Mouse (Mus musculus): ENCODE data around the gene Otud3.
"Not testable (repeated sequence)": the region's sequence is repeated elsewhere in the genome, so short reads cannot be mapped to it uniquely, and the experiment has no call there.

The Otud3 gene

DNA sequence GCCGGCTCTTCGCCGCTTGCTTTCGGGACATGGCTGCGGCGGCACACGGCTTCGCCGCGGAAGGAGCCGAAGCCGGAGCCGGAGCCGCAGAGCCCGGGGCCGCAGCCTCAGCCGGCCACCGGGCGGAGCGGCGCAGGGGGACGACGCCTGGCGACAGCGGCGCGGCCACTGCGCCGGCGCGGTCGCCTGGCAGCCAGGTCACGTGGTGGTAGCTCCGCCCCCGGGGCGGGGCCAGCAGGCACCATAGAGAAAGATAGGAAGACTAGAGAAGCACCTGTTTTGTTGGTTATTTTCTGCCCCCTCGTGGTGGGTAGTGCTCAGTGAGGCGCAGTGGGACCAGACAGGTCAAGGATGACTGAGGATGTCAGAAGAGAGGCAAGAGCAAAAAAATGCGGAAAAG lies at the start of gene Otud3:
TSS of gene Otud3 (minus strand) at position 149 of the 400 bp plus-strand sequence.
- in situ Hi-C loops (cut with MboI) = no loop called here

DNA sequence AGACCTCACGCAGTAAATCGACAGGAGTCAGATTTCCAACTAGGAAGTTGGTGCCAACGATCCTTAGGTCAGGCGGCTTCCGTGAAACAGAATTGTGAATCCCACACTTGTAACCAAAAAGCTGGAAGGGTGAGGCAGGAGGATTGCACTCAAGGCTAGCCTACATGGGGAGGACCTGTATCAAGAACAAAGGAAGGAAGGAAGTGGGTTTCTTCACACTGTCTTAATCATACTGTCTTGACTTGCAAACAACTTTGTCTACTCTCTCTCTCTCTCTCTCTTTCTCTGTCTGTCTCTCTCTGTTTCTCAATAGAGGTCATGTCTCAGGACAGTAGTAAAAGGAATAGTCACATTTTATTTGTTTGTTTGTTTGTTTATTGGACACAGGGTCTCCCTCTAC lies 49.0 kb upstream of the Otud3 start:
- in situ Hi-C loops (cut with MboI) = no loop called here

DNA sequence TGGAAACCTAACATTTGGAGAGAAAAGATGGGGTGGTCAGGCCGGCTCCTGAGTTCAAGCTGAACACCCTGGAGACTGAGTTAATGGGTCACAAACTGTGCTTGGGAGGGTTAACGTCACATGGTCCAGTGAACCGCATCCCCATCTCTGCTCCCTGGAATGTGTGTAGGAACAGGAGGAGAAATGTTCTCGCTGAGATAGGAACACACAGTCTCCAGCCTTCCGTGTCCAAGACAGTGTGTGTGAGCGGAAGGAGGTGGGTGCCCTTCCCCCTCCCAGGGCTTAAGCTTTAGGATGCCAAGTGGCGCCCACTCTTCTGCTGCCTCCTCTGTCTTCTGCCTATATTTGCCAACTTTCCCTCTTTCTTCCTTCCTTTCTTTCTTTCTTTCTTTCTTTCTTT lies 46.2 kb upstream of the Otud3 start:
- in situ Hi-C loops (cut with MboI) = no loop called here

DNA sequence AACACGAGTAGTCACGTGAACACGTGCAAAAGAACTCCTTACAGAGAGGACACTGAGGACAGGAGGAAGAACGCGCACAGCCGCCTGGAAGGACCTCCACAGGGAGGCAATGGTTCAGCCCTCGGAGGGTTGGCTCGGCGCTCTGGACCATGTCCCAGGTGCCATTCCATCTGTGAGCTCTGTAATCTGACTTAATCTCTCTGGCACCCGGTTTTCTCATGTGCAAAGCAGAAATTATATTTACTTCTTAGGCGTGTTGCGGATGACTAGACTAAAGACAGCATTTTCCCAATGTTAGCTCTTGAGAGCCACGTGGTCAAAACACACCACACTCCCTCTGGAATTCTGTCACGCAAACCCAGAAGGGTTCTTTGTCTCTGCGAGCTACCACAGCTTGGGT lies 45.4 kb upstream of the Otud3 start:
- in situ Hi-C loops (cut with MboI) = no loop called here

DNA sequence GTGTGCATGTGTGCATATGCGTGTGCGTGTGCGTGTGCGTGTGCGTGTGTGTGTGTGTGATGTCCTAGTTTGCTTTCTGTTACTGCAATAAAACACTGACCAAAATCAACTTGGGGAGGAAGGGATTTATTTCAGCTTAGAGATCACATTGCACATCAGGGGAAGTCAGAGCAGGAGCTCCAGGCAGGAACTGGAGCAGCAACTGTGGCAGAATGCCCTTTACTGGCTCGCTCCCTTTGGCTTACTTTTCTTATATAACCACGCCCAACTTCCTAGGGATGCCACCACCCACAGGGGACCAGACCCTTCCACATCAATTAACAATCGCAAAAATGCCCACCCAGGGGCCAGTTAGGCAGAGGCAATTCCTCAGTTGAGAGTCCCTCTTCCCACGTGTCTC lies 44.9 kb upstream of the Otud3 start:
- in situ Hi-C loops (cut with MboI) = no loop called here

DNA sequence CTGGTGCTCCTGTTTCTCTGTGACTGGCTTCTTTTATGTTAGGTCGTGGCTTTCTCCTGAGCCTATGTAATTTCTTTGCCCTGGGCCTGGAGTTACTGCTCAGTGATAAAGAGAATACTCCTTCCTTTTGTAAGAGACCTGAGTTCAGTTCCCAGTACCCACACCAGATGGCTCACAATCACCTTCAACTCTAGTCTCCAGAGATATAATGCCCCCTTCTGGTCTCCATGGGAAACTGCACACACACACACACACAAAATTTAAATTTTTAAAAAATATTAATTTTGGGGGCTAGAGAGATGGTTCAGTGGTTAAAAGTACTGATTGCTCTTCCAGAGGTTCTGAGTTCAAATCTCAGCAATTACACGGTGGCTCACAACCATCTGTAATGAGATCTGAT lies 34.5 kb upstream of the Otud3 start:
- in situ Hi-C loops (cut with MboI) = no loop called here

DNA sequence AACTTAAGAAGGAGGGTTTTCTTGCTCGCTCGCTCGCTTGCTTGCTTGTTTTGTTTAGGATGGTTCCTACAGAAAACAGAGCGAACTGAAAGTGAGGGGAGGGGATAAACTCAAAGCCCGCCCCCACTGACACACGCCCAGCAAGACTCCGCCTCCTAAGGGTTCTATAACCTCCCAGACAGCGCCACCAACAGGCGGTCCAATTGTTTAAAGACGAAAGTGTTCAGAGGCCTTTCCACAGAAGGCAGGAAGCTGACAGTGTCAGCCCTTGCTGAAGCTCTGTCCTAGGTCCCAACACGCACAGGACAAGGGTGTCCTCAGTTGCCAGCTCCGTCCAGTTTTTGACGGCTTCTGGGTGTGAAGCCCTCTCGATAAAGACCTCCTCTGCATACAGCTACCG lies 30.0 kb upstream of the Otud3 start:
- in situ Hi-C loops (cut with MboI) = no loop called here

DNA sequence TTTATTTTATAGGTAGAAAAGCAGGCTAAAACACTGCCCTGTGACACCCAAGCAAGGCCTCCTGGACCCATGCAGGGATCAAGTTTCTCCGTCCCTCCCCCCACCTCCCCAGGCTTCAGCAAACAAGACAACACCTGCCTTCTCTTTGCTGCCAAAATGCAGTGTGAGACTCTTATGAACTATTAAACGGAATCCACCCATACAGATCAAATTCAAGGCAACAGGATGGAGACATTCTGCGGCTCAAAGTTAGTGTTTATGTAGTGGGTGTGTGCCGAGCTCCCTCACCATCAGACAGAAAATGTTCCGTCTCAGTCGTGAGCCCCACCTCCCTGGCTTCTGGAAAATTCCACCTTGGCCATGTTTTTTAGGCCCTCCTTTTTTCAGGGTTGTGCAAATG lies 28.2 kb upstream of the Otud3 start:
- in situ Hi-C loops (cut with MboI) = no loop called here

DNA sequence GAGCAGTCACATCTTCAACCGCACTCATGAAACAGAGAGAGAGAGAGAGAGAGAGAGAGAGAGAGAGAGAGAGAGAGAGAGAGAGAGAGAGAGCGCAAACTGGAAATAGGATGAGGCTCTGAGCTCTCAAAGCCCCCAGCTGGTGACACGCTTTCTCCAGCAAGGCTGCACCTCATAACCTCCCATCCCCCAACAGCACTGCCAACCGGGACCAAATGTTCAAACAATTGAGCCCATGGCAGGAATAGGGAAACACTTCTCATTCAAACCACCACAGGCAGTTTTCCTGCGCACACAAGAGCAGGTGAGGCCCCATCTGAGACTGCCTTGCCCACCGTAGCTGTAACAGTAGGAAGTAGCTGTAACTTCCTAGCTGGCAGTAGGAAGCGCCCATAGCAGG lies 27.7 kb upstream of the Otud3 start:
- in situ Hi-C loops (cut with MboI) = no loop called here

DNA sequence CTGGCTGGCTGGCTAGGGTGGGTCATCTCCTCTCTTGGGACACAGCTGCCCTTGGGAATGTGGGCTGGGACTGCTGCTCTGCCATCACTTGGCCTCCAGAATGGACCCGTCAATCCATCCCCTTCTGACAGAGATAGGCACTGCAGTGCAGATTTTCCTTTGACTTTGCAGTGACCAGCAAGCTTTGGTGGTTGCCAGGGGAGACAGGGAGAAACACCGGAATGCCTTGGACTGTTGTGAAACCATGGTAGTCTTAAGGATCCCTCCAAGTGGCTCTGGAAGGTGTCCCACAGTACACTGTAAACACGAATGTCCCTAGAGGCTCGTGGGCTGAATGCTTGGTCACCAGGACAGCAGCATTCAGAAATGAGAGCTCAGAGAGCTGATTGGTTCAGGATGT lies 25.7 kb upstream of the Otud3 start:
- in situ Hi-C loops (cut with MboI) = no loop called here

DNA sequence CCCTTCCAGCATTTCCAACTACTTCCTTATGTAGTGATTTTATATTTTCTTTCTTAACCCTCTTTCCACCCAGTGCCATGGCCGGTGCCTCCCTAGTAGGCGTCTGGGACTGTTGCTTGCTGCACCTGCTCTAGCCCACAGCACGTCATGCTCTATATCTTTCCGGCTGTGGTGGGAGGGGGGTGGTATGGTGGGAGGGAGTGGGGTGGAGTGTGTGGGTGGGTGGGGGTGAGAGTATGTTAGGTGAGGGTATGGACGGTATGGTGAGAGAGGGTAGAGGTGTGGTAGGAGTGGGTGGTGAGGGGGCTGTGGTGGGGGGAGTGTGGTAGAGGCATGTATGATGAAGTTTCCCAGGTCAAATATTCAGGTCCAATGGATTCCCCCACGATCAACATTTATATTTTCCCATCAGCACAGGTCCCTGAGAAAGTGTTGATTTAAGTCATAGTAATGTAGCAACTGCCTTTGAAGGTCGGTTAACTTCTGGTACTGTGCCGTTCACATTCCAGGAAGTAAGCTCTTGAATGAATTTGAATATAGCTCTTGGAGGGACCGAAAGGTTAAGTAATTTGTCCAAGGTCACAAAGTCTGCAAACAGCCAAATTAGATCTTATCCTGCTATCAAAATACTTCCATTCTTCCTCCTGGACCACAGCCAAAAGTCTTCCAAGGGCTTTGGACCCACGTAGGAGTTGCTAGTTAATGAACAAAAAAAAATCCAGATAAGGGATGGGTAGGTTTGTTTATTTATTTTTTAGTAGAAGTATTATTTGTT lies 24.9 kb upstream of the Otud3 start:
- in situ Hi-C loops (cut with MboI) = no loop called here

DNA sequence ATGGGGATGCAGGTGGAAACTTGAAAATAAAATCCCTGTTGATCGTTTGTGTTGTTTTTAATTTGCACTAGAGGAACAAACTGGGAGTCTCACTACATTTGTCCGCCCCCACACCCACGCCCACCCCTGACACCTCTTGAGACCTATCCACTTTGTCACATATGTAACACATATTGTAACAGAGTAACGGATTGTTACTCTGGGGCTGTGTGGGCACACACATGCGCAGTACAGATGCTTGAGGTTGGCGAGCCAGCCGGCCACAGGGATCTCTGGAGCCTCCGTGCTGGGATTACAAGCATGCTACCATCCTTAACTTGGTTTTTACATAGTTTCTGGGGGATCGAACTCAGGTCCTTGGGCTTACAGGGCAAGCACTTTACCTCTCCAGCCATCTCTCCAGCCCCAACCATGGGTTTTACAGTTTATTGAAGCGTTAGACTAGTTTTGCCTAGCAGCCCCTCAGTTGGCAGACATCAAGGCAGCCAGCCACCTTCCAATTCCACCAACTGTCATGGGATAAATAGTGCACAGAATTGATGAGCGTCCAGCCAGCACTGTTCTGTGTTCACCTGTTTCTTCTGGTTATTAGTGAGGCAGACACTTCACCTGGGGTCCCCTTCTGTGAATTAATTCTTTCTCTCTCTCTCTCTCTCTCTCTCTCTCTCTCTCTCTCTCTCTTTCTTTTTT lies 20.9 kb upstream of the Otud3 start:
- in situ Hi-C loops (cut with MboI) = no loop called here

DNA sequence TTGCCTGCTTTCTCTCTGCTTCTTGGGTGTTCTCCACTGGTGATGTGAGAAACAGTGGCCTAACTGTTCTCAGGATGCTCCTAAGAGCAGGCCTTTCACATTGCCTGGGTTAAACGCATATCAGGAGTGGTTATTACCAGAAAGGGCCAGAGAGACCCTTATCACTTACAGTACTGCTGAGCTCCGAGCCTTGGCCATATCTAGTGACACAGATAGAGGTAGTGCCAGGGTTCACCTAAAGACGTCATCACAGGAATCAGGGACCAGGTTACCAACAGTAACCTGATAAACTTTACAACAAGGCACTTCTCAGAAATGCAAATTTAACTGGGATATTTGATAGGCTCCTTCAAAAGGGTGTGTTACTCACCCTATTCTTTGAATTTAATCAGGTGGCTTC lies 20.1 kb upstream of the Otud3 start:
- in situ Hi-C loops (cut with MboI) = no loop called here

DNA sequence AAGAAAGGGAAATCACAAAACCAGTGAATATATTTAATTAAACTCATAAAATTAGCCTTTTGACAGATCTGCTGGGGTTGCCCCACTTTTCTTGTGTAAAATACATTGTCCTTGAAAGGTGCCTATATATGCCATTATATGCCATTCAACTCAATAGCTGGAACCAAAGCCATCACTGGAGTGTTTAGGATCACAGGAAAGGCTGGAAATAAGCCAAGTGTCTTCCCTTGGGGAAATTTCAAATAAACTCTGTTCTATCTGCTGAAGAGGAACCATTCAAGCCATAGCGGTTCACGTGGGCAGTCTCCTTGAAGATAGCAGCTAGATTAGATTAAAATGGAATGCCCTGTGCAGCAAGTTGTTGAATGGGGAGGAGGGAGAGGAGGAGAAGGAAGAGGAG lies 11.8 kb upstream of the Otud3 start:
- in situ Hi-C loops (cut with MboI) = no loop called here

DNA sequence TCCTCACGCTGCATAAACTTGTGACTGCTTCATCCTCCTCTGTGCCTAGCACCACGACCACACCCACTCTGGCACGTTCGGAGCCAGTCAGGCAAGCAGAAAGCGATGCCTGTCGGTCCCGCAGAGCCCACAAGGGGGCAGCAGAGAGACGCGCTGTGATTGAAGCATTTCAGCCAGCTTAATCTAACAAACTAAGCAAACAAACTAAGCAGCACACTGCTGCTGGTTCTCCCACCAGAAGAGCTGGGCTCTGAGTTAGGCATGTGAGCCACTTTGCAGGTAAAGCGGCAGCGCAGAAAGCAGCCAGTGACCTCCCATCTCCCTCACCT lies 8.3 kb upstream of the Otud3 start:
- in situ Hi-C loops (cut with MboI) = no loop called here

DNA sequence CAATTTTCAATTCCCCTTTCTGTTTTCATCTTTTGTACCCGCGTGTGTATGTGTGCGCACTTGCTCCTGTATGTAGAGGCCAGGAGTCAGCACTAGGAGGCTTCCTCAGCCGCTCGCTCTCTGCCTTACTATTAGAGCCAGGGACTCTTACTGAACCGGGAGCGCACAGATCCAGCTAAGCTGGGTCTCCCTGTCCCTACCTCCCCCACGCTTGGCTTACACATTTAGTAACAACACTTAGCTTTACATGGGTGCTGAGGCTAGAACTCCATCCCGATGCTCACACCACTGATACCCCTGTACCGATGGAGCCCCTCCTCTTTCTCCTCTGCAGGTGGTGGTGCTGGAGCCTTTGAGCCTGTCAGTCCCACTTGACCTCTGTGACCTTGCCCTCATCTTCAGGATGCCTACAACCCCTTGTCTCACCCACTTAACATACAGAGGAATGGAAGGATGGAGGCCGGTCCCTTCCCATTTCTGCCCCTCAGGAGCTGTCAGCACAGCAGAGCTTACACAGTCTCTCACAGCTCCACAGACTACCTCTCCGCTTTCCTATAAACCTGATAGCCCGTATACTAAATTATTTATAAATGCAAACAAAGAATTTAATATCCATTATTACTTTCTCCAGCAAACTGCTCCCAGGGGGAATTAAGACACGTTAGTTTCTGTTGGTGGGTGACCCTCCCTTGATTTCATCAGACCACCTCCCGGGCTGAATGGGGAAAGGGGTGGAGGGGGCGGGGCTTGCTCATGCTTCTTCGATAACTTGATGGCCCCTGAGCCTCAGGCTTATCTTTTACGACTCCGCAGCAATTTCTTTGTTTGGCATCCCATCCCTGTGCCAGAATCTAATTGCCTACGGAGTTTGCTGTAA lies 7.7 kb upstream of the Otud3 start:
- in situ Hi-C loops (cut with MboI) = no loop called here

DNA sequence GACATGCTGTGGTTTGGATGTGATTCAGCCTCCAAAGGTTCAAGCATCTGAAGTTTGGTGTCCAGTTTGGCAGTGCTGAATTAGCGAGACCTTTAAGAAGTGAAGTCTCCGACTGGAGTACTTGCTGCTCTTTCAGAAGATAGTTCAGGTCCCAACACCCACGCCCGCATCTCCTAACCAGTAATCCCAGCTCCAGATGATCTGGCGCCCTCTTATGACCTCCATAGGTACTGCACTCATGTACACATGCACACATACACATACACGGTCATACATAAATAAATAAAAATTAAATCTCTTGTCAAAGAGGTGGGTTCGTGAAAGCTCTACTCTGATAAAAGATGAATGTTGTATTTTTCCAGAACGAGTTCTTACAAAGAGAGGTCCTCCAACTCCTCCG lies 3.5 kb upstream of the Otud3 start:
- in situ Hi-C loops (cut with MboI) = no loop called here

DNA sequence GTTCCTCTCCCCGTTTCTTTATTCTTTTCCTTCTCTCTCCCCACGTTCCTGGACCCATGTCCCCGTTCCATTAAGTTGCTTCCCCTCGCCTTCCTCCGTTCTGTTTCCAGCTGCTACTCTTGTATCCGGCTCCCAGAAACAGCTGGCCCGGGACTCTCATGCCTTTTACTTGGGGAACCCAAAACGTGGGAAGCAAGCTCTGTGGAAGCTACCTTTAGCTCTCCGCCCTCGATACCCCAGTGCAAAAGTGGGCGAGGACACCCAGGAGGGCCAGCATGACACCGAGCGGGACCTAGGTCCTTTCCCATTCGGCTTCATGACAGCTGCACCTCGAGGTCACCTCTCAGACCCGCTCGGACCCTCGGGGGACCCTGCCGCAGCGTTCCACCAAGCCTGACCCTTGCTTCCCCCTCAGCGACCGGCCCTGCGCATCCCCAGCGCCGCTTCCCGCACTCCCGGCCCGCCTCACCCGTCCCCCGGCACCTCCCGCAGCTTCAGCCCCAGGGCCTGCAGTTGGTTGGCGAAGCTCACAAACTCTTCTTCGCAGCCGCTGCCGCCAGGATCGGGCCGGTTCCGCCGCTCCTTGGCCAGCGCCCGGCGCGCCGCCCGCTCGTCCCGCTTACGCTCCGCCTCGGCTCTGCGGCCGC lies 481 bp downstream of the Otud3 start:
- in situ Hi-C loops (cut with MboI) = no loop called here

DNA sequence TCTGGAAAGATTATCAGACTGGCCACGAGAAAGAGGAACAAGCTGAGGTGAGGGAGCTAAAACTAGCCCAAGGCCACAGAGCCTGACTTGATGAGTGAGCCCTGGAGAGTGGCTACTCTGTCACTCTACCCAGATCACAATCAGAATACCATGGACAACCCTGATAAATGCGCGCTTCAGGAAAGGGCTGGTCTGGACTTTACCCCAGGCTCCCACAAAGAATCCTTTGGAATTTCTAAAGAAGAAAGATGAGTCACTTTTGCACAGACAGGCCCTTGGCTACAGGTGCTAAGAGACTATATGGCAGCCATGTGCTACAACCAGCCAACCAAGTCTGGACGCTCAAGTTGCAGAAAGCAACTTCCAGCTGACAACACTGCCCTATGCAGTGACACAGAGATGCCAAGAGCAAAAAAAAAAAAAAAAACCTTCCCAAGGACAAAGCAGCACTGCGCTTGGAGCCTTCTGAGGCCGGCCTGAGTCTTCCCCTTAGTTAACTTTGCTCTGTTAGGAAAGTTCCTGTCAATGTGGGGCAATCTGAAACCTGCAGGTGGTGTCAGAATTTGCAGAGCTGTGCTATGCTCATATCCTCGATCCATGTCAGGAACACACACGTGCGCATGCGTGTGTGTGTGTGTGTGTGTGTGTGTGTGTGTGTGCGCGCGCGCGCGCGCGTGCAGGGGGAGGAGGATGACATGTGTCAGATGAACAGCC lies 8.0 kb downstream of the Otud3 start:
- in situ Hi-C loops (cut with MboI) = no loop called here

DNA sequence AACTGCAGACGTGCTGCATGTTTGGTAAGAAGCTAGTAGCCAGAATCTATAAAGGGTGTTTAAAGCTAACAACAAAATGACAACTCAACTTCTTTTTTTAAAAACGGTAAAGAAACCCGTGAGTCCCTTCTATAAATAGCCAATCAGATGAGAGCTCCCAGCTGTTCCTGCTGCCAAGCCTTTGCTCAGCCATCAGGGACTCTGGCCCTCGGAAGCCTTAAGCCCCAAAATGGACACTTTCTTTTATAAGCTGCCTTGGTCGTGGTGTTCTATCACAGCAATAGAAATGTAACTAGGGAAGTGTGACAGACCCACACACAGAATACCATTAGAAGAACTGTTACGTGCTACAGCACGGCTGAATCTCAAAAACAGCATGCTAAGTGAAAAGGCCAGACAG lies 14.4 kb downstream of the Otud3 start:
- in situ Hi-C loops (cut with MboI) = no loop called here

DNA sequence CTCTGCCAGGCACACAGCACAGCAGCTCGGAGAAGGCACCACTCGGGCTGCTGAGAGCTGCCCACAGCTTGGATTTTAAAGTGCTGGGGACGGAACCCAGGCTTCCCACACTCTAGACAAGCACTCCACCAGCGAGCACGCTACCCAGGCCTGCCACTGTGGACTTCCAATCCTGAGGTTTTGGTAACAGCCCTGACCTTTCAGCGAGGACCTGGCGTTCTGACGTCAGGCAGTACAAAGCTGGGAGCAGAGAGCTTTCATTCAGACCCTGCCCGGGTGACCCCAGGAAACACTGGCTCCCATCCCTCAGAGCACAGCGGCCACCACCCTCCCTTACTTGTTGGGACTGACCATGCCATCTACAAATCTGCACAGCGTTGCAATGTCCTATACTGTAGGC lies 20.0 kb downstream of the Otud3 start:
- in situ Hi-C loops (cut with MboI) = not testable (repeated sequence)

DNA sequence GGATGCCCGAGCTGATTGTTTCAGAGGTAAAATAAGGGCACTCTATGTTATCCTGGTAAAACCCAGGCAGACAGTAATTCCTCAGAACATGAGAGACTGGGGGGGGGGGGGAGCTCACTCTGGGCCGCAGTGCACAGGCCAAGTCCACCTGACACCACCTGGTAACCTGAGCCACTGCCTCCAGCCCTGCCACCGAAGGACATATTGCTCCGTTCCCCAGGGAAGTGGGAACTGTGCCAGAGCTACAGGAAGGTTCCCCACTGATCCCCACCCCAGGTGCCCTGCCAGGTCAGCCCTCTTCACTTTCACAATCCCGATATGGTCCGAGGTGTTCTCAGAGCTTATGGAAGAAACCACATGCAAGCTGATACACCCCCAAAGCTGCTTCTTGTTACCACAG lies 21.1 kb downstream of the Otud3 start:
- in situ Hi-C loops (cut with MboI) = no loop called here

Data from mature B cell (primary cell).